Mouse (Mus musculus) natural killer cell, adult 2 months (primary cell): ENCODE measurements around the gene Fam78b.

ENCODE experiments used
- DNase-seq, 2 experiments: peaks; one replicate each; pipeline ENCODE4 v3.0.0; 2022; ENCODE audit warnings: low spot score in 2 of 2

Fam78b gene

DNA sequence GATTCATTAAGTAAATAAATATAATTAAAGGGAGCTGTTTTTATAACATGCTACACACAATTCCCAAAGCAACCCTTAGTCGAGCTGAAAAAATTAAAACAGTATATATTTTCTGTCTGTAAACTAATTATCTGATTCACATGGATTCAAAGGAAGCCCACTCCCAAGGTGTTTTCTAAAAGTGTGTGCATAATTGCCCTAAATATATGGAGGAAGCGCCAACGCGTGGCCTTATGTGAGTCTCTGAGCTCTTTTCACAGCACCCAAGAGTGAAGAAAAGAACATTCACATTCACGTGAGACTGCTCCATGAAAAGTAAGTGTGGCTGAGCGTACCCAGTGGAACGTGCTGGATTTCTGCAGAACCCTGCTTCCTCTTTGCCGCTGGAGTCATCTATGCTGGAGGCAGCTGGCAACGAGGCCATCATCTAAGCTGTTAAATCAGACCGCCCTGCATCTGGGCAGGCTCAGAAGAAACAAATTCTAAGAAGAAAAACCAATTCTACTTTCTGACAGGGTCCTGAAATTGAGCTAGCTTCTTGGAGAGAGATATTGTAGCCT lies 93.5 kb downstream of the Fam78b start:
- no peak for DNase-seq

DNA sequence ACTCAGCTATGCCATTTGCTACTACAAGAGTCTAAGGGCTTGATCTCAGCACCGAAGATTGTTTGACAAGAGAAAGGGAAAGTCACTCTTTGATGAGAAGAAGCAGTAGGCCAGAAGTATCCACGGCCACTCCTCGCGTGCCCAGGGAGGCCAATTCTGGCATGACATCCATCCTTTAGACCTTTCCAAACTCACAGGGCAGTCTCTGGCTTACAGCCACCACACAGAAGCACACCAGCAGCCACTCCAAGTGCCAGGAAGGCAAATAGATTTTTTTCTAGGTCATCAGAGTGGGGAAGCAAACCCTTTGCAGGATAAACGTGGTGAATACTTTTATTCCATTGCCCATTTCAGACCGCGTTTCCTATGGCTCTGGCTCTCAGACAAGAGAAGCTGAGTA lies 97.5 kb downstream of the Fam78b start:
- no peak for DNase-seq

DNA sequence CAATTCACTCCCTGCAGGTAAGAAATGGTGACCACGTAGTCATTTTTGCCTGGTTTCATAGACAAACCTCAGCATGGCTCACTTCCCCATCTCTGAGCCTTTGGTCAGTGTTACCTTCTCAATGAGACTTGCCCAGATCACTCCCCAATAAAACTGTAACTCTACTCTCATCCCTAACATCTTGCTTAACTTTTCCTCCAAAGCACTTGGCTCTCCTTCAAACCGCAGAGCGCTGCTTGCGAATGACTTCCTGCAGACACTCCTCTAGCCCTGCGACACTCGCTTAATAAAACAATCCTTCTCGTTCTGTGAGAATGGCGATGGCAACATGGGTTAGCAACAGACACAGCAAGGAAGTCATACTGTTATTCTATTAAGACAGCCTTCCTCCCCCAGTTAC lies 100.8 kb downstream of the Fam78b start:
- DNase-seq: no peak

DNA sequence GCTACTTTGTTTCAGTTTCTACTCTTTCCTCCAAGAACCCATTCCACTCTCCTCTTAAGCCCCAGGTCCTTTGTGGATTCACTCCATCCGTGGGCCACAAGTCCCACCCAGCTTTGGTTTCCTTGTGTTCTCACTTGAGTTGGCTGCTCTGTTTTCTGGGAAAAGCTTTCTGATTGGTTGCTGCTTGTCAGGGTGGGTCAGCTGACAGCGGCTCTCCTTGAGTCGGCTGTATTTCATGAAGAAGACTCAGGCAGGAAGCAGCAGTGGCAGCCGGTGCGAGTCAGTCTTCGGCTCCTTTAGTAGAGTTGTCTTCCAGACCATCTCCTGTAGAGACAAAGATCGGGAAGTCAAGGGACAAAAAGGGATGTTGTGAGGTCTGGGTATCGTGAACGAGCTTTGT lies 101.3 kb downstream of the Fam78b start:
- DNase-seq: no peak

DNA sequence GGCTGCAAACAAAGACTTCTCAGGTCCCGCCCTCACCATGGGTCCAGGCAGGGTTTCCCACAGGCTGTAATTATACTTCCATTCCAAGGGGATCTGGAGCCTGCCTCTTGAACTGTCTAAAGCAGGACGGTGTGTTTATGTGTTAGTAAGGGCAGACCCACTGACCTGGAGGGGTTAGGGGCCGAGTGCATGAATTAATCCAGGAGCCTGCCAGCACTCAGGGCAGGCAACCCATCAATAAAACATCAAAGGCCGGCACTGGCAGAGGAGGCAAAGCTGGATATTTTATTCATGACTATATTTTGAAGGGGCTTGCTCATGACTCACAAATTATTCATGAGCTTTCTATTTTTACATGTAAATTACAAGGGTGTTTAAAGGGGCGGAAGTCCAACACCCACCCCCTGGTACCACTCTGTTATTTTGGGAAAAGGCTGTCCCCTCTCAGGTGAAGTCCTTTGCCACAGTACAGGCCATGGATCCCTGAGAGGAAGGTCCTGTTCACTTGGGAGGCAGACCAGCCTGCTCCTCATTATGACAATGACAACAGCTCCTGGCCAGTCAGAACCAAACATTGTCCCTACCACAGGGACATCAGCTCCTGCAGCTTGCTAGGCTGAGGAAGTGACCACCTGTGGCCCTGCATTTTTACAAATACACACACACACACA lies 103.9 kb downstream of the Fam78b start:
- no peak for DNase-seq

DNA sequence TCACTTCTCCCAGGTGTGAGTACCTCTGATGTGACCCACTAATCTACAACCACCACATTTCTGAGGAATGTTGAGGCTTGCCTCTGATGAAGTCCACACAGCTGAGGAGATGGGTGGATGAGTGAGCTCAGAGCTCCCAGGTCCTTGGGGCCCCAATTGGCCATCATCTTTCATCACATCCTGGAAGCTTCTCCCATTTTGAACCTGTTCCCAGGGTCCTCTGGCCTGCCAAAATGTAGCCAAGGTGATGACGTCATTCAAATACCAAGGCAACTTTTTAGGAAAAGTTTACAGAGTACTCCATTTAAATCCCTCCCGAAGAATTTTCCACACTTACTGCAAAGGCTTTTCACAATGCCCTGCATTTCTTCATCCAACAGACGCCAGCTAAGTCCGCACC lies 104.7 kb downstream of the Fam78b start:
- no peak for DNase-seq

DNA sequence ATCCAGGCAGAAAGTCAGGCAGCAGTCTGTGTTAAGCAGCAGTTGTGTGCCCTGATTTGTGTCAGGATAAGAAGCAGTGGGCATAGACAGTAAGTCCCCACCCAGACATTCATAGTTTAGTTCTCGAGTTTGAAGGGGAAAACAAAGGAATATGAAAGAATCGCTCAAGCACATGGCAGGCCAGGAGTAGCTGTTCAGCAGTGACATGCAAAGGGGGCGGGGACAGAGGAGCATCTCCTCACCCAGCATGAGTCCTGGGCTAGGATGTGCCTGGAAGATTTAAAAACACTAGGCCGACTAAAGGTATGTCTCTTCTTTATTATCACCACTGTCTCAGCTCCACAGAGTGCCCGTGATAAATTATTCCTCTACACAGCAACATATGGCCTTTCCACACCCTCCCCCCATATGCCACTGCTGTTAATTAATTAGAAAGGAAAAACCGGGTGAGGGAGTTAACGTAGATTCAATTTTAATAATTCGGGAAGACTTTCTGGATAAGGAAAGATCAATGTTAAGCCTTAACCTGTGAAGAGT lies 107.8 kb downstream of the Fam78b start:
- DNase-seq: no peak

DNA sequence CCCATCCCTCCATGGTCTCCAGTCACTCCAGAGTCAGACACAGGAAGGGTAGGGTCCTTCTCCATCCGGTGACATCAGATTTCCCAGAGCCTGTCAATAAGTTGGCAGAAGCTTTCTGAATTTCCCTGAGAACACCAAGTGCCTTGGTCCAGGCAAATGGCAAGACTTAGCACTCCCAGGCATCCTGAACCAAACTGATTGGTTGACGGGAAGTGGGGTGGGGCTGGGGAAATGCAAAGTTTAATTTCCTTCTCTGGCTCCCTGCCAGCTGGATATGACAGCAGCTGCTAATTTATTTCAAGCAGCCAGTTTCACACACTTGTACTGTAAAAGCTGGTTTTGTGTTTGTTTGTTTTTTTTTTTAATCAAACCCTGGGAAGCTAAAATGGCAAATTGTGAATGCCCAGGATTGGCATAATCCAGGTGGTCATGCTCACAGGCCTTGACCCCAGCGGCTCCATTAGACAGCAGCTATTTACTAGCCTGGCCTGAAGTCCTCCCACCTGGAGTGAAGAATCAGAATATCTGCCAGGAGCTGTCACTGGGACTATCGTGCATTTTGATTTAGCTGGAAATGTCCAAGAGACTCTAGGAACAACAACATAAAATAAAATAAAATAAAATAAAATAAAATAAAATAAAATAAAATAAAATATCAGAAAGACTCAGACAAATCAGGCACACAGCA lies 113.3 kb downstream of the Fam78b start:
- no peak for DNase-seq

DNA sequence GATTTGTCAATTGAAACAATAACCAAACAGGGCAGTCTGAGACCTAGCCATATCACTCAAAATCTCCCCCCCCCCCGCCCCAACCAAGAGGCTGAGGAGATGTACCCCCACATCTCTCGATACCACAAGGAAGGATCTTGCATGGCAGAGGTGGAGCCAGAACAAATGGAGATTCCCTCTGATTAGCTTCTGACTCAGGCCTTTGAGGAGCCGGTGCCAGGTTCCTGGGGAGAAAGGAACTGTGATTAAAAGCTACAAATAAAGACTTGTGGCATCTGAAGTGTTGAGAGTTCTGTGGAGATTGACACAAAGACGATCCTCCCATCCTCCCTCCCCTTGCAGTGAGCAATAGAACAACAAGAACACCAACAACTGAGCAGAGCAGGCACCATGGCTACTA lies 113.9 kb downstream of the Fam78b start:
- DNase-seq: no peak

DNA sequence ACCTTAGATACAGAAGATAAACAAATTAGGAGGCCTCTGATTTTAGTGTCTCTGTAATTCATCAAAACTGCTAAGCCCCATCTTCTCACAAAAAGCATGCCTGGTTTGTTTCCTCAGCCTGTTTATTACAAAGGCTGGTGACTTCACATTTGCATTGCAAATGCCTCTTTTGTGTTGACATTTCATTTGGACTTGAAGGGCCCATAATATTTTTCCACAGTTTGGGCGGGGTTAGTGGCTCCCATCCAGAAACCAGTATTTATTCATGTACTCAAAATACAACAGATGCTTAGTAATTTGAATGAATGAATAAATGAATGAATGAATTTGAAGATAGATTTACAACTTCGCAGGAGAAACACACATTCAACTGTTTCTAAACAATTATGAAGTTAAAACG lies 115.5 kb downstream of the Fam78b start:
- no peak for DNase-seq

DNA sequence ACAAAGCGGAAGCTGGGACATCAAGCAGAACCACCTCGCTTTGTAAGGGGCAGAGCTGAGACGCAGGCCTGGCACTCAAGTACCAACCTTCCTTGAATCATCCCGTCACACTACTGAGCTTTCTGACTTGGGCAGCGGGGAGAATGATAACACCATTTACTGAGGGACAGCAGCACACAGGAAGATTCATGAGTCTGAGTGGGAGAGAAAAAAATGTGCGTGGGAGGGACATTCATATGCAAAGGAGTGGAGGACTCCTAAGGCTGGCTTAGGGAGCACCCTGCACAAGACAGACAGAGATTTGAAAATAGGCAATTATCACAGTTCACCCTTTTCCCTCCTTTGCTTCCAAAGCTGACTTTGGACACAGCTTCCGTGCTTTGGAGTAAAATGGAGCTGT lies 117.8 kb downstream of the Fam78b start:
- no peak for DNase-seq

DNA sequence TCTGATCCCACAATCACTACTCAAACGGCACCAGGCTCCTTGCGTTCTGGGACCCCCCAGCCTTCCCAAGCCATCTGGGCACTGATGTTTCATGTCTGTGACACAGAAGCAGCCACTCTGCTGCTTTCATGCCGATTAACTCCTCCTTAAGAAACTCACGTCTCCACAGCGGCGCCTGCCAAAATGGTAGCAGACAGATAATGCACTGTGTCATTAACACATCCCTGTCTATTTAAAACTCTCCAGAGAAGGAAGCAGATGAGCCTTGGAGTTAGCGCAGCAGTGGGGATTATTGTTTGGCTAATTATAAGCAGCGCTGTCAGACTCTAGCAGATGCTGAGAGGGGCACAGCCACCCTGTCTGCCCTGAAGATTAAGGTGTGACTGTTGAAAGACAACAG lies 118.2 kb downstream of the Fam78b start:
- DNase-seq: no peak

DNA sequence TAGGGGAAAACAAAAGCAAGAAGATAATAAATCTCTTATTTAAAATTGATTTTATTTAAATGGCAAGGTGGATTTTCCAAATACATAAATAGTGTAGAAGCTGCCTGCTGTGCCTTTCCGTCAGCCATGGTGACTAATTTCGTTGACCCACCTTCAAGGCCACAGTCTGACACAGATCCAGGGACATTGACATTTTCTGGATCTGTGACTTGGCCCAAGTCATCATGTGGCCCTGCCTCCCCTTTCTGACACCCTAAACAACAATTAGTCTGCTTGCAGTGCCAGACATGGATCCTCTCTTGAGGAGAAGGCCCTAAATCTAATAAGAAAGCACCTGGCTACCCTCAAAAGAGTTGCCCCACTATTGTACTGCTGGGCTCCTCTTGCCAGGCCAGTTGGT lies 121.2 kb downstream of the Fam78b start:
- DNase-seq: no peak

DNA sequence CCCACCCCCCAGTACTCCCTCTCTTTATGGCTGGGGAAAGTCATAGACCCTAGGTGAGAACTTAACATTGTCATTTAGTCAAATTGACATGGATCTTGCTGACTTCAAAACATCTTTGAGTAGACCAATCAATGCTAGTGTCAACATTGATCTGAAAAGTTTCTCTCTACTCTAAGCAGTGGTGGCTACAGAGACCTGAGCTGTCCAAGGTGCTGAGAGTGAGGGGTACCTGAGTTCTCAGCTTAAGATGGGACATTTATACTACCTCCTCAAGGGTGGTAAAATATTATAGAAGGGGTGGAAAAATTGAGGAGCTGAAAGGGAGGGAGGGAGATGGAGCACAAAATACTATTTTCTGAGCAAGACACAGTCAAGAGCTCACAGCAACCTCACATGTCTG lies 122.3 kb downstream of the Fam78b start:
- no peak for DNase-seq

DNA sequence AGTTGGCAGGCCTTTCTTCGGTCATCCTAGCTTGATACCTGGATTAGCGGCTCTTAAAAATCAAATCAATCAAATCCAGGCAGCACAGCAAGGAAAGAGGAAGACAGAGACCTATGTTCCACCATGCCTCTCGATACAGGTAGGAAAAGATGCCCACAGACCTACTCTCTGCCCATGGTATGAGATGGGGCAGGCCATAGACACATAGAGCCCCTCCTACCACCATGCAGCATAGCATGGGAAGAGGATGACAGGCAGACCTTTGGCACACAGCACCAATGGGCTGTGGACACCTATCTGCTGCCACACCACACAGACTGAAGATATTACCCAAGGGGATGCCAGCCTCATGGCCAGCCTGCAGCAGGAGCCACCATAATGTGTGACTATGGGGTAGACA lies 124.7 kb downstream of the Fam78b start:
- DNase-seq: no peak

DNA sequence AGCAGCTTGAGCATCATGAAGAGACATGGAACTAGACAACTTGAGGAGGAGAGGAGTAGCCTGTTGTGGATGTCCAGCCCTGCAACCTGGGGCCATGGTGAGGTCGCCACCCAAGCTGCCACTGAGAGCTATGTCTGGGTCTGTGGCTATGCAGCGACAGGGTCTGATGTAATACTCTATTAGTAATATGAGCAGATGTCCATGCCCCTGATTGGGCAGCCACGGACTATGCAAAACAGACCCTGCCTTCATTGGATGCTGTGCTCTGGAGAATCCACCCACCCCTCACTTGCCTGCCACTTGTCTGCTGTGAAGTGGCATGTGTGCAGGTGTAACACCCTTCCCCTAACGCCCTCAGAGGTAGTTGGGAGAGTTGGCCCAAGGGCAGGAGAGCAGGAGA lies 125.1 kb downstream of the Fam78b start:
- DNase-seq: no peak

DNA sequence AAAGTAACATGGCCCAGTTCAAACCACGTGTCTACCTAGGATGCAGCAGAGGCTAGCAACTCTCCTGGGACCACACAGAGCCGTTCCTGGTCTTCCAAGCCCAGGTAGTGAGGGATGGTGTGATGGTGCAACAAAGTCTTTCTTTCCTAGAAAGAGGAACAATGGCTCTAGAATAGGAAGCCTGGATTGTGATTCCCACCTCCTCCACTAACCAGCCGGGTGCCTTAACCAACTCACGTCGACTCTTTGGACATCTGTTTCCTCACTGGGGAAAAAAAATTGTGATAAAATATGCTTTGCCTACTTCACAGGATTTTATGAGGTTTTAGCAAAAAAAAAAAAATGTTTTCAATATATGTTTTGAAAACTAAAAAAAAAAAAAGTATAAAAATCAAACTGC lies 134.5 kb downstream of the Fam78b start:
- DNase-seq: no peak
